Mouse (Mus musculus) spleen, postnatal 4 days (tissue): ENCODE results near the gene Pilra.
A peak's percentile ranks its signal among the peaks of the same experiment; 100 is the strongest.
"Not testable (repeated sequence)": the region's sequence is repeated elsewhere in the genome, so short reads cannot be mapped to it uniquely, and the experiment has no call there.

Source experiments
- DNase-seq, 2 experiments: peaks; one replicate each; pipeline ENCODE4 v3.0.0; 2022; ENCODE audit warnings: low spot score in 2 of 2

Pilra gene

GRCm38 (mm10) chr5:137835966-137836520, at the start of gene Pilra:
Pilra (minus strand) TSS chr5:137836281.
- peak; percentile 14 to 62 for DNase-seq

DNA sequence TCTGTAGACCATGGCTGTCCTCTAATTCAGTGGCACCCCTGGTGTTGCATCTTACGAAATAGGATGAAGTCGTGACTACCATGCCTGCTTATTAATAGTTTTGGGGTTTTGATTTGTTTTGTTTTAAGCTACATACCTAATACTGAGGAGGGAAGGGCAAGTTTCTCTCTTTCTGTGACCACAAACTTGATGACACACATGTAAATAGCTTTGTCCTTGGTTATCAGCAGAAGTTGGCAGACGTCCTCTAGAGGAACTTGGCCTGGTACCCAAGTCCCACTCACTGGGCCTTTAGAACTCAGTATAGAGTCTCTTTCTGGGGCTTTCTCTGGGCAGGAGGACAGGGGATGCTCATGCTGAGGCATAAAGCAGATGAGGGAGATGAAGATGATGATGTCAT, 47.3 kb upstream of the Pilra start:
- no peak for DNase-seq

DNA sequence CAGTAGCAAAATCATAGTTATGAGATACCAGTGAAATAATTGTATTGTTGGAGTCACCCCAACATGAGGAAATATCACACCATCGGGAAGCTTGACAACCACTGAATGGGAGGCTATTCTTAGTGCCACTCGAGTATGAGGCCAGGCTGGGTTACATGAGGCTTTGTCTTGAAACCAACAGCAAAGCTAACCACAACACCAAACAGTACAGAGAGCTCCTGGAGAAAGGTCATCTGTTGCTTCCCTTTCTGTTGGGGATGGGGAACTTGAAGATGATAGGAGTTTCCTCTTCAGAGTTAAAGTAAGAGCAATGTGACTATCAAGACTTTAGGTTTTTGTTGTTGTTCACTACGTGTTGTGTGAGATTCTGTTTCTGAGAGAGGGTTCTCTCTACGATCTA, 46.8 kb upstream of the Pilra start:
- DNase-seq, result no peak

DNA sequence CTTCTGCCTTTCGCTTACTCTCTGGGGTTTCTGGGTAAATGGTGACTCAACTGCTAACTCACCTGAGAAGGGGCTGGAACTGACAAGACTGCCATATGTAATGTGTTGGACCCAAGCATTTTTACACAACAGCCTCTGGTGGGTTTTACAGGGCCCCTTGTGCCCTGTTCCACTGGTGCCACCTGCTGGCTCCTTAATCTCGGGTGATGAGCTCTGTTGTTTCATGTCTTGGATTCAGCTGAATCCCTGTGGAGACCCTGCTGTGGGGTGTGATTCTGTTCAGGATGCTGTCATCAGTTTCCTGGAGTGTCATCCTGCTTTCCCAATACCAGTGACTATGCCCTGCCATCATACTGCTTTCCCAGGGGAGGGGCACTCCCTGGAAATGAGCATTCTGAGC, 41.8 kb upstream of the Pilra start:
- peak; percentile 35 to 70 for DNase-seq

GRCm38 (mm10) chr5:137875054-137875453, 39.0 kb upstream of the Pilra start:
- DNase-seq, result no peak

DNA sequence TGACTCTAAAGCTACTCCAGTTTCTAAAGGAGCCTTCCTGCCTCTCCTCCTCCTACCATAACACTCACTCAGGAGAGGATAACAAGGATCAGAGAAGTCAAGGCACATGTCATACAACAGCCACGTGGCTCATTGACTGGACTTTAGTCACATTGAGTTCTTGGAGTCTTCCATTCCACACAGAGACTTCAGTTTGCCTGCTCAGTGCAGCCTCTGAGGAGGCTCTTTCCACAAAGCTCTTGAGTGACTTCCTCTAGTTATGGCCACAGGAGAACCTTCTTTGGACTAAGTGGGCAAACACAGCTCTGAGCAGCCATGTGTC, 36.3 kb upstream of the Pilra start:
- DNase-seq, result not testable (repeated sequence)

GRCm38 (mm10) chr5:137871644-137872380, 35.7 kb upstream of the Pilra start, which contains the start of gene Pilrb2:
Pilrb2 (minus strand) TSS chr5:137871815.
- not testable (repeated sequence) for DNase-seq

- not testable (repeated sequence) for DNase-seq
Measured at GRCm38 (mm10) chr5:137868600-137868999, 32.5 kb upstream of the Pilra start.

DNA sequence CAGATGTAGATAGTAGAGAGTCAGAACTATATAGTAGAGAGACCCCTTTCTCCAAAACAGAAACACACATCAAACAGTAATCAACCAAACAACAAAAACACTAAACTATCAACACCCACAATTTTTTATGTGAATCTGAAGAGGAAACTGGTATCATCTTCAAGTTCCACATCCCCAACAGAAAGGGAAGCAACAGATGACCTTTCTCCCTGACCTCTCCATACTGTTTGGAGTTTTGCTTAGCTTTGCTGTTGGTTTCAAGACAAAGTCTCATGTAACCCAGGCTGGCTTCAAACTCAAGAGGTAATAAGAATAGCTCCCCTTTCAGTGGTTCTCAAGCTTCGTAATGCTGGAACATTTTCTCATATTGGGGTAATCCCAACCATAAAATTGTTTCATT, 27.9 kb upstream of the Pilra start:
- DNase-seq, result not testable (repeated sequence)

DNA sequence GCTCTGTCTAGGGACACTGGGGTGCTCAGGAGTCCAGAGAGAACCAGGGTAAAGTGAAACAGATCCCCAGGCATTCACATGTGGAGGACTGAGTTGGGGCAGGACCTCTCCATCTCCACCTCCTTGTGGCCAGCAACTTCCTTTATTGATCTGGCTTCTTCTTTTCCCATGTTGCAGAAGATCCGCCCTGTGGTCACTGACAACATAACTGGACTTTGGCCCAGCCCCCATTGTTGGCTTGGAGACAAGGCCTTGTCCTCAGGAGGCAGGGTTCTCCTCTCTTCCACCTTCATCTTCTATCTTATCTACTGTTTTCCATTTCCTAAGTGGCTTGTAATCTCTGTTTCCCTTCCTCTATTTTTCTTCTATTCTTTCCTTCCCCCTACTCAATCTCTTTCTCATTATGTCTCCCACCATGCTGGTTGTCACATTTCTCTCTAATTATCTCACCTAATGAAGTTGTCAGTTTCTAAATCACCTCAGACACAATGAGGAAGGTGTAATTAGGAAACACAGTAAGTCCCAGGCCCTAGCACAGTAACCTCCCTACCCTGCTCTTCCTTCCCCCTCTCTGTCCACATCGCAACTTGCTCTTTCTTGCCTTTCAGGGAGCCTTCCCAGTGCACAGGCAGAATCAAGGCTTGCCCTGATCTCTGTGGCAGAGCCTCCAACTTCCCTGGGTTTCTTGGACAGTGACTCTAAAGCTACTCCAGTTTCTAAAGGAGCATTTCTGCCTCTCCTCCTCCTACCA, 22.1 kb upstream of the Pilra start, which contains the start of gene Pilrb1:
Gene Pilrb1 (minus strand): TSS at position 147 of the 751 bp plus-strand sequence.
- DNase-seq, result not testable (repeated sequence)

DNA sequence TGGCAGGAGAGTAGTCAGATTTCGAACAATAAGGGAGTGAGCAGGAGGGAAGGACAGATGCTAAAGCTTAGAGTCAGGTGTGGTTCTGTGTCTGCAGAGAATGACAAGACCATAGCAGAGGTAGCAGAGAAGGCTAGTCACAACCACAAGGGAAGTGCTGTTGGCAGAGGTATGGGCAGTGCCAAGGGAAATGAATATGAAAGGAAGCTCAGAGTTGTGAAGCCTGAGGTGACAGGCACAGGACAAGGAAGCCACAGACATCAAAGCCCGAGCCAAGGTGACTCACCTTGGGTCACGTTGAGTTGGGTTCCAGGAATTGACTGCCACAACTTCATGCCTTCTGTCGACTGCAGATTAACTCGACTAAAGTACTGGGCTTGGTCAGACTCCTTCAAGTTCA, 20.8 kb upstream of the Pilra start:
- DNase-seq, result peak; percentile 25 to 62

- not testable (repeated sequence) for DNase-seq
Measured at GRCm38 (mm10) chr5:137854907-137855306, 18.8 kb upstream of the Pilra start.

DNA sequence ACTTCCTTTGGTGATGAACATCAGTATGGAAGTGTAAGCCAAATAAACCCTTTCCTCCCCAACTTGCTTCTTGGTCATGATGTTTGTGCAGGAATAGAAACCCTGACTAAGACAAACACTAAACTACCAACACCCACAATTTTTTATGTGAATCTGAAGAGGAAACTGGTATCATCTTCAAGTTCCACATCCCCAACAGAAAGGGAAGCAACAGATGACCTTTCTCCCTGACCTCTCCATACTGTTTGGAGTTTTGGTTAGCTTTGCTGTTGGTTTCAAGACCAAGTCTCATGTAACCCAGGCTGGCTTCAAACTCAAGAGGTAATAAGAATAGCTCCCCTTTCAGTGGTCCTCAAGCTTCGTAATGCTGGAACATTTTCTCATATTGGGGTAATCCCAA, 14.2 kb upstream of the Pilra start:
- DNase-seq, result not testable (repeated sequence)

- DNase-seq, result peak; percentile 7 to 45
Measured at GRCm38 (mm10) chr5:137837110-137837509, 1.0 kb upstream of the Pilra start.

DNA sequence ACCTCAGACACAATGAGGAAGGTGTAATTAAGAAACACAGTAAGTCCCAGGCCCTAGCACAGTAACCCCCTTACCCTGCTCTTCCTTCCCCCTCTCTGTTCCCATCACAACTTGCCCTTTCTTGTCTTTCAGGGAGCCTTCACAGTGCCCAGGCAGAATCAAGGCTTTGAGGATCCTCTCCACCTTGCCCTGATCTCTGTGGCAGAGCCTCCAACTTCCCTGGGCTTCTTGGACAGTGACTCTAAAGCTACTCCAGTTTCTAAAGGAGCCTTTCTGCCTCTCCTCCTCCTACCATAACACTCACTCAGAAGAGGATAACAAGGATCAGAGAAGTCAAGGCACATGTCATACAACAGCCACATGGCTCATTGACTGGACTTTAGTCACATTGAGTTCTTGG, 530 bp upstream of the Pilra start:
- peak; percentile 9 to 60 for DNase-seq

DNA sequence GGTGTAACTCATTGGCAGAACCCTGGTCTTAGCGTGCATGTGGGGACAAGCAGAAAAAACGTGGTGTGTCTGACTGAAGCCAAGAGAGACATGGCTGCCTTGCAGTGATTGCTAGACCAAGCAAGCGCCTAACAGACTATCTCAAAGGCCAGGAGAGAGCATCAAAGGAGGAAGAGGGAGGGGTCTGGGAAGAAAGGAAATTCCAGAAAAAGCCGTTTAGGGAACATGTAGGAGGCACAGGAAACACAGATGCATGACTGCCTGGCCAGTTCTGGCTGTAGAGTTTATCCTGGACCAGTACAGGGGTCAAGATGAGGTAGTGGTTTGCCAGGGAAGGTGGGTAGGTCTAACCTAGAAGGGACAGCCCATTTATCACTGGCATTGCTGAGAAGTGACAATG, 2.6 kb downstream of the Pilra start:
- DNase-seq, result peak; percentile 11 to 30

DNA sequence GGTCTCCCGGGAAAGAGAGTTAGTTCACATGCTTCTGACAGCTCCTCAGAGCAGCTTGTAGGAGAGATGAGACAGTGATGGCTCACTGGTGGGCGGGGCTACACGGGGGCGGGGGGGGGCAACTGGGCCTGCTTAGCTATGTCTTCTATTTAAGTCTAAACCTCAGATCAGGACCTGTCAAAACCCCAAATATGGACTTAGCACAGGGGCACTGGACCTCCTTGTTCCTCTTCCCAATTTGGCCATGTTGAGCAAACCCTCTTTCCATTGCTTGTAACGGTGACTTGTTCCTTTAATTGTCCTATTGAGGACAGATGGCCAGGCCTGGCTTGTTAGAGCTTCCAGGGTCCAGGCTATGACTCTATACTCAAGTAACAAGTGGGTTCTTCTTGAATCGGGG, 4.6 kb downstream of the Pilra start:
- DNase-seq, result peak; percentile 9 to 53

GRCm38 (mm10) chr5:137831106-137831505, 5.0 kb downstream of the Pilra start:
- peak in 1 of 2 experiments; percentile 15 for DNase-seq

- DNase-seq, result peak; percentile 11 to 53
Measured at GRCm38 (mm10) chr5:137830238-137830637, 5.8 kb downstream of the Pilra start.

DNA sequence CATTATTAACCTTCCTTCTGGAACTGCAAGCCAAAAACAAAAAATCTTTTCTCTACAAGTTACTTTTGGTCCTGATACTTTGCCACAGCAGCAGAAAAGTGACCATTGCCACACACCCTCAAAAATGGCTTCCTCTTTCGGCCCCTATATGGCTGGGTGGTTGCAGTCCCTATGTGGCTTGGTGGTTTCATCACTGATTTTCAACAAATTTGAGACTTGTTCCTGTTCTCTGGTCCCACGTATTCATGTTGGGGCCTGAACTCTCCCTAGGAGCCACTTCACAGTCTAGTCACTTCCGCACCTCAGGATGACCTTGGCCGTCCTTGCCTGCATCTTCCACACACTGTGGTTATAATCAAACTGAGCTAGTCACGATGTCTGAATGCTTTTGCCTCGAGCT, 7.4 kb downstream of the Pilra start:
- DNase-seq, result peak in 1 of 2 experiments; percentile 56

DNA sequence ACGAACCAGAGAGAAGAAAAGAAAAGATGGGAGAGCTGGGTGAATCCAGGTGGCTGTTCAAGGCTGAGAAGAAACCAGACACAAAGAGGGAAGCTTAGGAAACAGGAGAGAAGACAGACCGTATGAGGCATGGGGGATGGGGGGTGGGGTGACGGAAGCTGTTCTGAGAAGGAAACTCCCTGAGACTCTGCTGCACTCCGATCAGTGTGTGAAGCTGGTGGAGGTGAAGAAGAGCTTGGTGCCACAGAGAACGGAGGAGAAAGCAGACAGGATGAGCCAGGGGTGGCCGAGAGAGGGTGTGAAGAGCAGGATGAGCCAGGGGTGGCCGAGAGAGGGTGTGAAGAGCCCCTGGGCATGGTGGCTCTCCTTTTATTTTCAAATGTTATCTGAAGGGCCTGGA, 9.7 kb downstream of the Pilra start:
- peak in 1 of 2 experiments; percentile 51 for DNase-seq

- DNase-seq, result peak; percentile 7 to 52
Measured at GRCm38 (mm10) chr5:137825971-137826370, 10.1 kb downstream of the Pilra start.

DNA sequence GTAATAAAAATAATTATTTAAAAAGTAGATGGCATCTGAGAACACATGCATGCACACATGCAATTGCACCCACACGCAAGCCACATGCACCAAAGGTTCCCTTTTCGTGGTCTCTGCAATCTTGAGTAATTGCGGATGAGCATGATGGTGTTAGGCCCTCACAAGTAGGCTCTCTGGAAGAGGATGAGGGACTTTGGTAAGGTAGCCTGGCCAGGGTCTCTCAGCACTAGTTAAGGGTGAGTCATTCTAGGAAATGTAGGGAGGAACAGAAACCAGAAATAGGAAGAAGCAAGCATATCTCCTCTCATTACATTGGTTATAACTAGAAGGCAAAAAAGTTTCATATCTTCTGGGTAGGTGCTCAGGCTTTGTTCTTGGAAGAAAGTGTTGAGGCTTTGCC, 11.1 kb downstream of the Pilra start:
- peak; percentile 13 to 57 for DNase-seq
